Mouse (Mus musculus): Measurements from ENCODE around the gene Ggta1. TPM values are rescaled to one million over a fixed set of nuclear protein-coding genes. Genes with fewer than 3 reads are reported as not detected.

The Ggta1 gene
- polyA plus RNA-seq, 1 experiment: 6.1 TPM

DNA sequence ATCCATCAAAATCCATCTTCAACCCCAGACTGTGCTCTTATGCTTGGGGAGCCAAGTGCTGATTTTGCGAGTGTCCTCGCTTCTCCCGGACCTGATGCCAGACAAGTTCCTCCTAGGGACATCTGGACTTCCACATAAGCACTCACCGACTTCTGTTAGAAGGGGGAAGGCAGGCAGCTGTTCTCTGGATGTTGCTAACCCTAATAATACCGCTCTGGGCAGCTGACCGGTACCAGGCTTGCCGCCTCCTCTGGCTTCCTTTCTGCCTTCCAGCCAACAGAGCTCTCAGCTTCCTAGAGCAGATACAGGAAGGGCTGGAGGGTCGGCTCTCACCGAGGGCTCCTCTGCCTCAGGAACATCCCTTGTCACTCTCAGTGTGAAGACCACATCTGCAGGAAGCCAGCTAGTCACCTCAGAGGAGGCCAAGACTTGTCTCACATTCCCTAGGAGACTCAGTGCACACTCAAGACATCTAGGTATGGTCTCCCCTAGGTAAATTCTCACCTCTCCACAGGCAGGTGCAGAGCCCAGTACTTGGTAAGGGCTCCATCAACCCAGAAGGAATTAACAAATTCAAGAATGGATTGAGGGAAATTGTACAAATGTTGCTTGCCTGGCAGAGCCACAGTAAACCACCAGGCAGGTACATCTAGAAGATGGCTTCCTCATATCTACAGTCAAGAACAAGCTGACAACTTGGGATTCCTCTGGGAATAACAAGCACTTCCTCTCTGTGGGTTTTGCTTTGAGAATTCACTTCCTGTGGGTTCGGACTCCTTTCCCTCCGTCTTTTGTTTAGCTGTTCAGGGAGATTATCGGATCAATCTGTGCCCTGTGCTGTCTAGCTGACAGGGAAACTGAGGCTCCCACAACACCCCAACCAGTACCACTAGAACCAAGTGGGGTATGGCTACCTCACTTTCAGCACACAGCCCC is 13.1 kb downstream of the Ggta1 start:
- DNase-seq: no peak
- H3K4me3 ChIP-seq (ENCODE audit: insufficient read depth, low read depth, low read length): no peak overlapping the region
- no peaks in the 10 kb centered on the region for H3K4me1 ChIP-seq (ENCODE audit: control insufficient read depth, insufficient read depth, low read length)
- H3K36me3 ChIP-seq (ENCODE audit: control insufficient read depth, insufficient read depth, low read length): no peaks in the 10 kb centered on the region
- TF ChIP-seq POLR2A (IDR thresholded peaks at IDR 0.05; ENCODE audit: low read depth, low read length): no peak
- no peak for TF ChIP-seq CTCF (conservative IDR thresholded peaks at IDR 0.05; ENCODE audit: insufficient read depth, insufficient read length, low read depth, low read length)
- H3K27ac ChIP-seq (ENCODE audit: insufficient read depth, low read depth, low read length): no peak overlapping the region
- H3K27me3 ChIP-seq (replicated peaks; ENCODE audit: control insufficient read depth, insufficient read depth, low read length): no peaks in the 10 kb centered on the region
- 63% methylated on average over 12 of the region's 12 CpGs for WGBS

- H3K4me1 ChIP-seq (ENCODE audit: control insufficient read depth, insufficient read depth, low read length): no peaks in the 10 kb centered on the region
- TF ChIP-seq POLR2A (IDR thresholded peaks at IDR 0.05; ENCODE audit: low read depth, low read length): no peak
- TF ChIP-seq CTCF (conservative IDR thresholded peaks at IDR 0.05; ENCODE audit: insufficient read depth, insufficient read length, low read depth, low read length): no peak
- H3K4me3 ChIP-seq (ENCODE audit: insufficient read depth, low read depth, low read length): no peak overlapping the region
- whole genome bisulfite sequencing: 75% methylated on average over 9 of the region's 9 CpGs
- no peaks in the 10 kb centered on the region for H3K27me3 ChIP-seq (replicated peaks; ENCODE audit: control insufficient read depth, insufficient read depth, low read length)
- H3K27ac ChIP-seq (ENCODE audit: insufficient read depth, low read depth, low read length): no peak overlapping the region
- no peak for DNase-seq
- H3K36me3 ChIP-seq (ENCODE audit: control insufficient read depth, insufficient read depth, low read length): no peaks in the 10 kb centered on the region
Measured at GRCm38 (mm10) chr2:35448914-35449670, 13.9 kb downstream of the Ggta1 start.

DNA sequence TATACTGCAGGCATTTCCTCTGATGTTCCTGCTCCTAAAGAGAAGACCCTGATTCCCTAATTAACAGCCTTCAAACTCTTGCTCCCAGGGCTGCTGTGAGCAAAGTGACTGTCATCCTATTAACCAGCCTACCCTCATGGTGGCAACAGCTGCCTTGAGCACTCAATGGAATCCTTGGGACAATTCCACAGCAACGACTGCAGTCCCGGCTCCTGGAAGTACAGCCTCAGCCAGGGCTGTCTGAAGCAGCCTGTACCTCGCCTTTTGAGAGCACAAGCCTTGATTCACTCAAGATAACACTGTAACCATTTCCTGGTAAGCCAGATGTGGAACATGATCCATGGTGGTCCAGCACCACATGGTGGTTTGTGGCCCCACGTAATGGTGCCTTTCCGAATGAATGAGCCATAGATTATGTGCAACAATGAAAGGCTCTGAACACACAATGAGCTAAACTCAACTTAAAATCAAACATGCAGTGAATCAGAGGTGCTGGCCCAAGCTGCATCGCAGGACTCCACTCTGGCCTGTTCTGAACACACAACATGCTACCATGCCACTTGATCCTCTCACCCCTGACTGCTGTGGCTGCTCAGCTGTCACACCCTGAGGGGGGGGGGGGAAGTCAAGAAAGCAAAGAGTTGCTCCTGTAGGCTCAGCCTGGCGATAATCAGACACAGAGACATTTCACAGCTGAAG is 14.7 kb downstream of the Ggta1 start:
- WGBS: 68% methylated on average over 7 of the region's 7 CpGs
- TF ChIP-seq CTCF (conservative IDR thresholded peaks at IDR 0.05; ENCODE audit: insufficient read depth, insufficient read length, low read depth, low read length): no peak
- TF ChIP-seq POLR2A (IDR thresholded peaks at IDR 0.05; ENCODE audit: low read depth, low read length): no peak
- Histone ChIP-seq H3K27ac (ENCODE audit: insufficient read depth, low read depth, low read length) (no peak overlapping the region), H3K4me1 (ENCODE audit: control insufficient read depth, insufficient read depth, low read length) (0 out of 2 replicates have a peak, but pooled peaks cover 3% of the 10 kb centered on the region), H3K4me3 (ENCODE audit: insufficient read depth, low read depth, low read length) (no peak overlapping the region), H3K27me3 (replicated peaks; ENCODE audit: control insufficient read depth, insufficient read depth, low read length) (no peaks in the 10 kb centered on the region), H3K36me3 (ENCODE audit: control insufficient read depth, insufficient read depth, low read length) (no peaks in the 10 kb centered on the region)
- no peak for DNase-seq

- 76% methylated on average over 7 of the region's 7 CpGs for WGBS
- H3K4me1 ChIP-seq (ENCODE audit: control insufficient read depth, insufficient read depth, low read length): 0 out of 2 replicates have a peak, but pooled peaks cover 3% of the 10 kb centered on the region
- TF ChIP-seq POLR2A (IDR thresholded peaks at IDR 0.05; ENCODE audit: low read depth, low read length) (no peak), CTCF (conservative IDR thresholded peaks at IDR 0.05; ENCODE audit: insufficient read depth, insufficient read length, low read depth, low read length) (no peak)
- H3K4me3 ChIP-seq (ENCODE audit: insufficient read depth, low read depth, low read length): no peak overlapping the region
- 0 out of 2 replicates have a peak overlapping the region, but pooled peaks have one; percentile 3 for H3K27ac ChIP-seq (ENCODE audit: insufficient read depth, low read depth, low read length)
- DNase-seq: no peak
- no peaks in the 10 kb centered on the region for H3K27me3 ChIP-seq (replicated peaks; ENCODE audit: control insufficient read depth, insufficient read depth, low read length)
- H3K36me3 ChIP-seq (ENCODE audit: control insufficient read depth, insufficient read depth, low read length): no peaks in the 10 kb centered on the region
Measured at GRCm38 (mm10) chr2:35447453-35447852, 15.6 kb downstream of the Ggta1 start.

DNA sequence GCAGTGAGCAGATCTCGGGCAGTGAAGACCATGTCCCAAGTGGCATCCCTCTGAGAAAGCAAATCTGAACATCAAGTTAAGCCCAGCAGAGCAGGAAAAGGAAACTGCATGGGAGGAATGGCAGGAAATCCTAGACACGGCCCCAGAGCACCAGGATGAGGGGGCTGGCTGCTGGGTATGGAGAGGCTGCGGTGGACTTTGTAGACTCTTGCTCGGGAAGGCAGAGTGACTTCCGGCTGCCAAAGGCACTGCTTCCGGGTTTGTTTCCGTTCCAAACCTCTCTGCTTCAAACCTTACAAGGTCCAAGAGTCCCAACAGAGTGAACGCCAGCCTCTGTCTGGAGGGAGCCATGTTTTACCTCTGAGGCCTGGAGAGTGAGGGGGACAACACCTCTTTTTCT is 16.2 kb downstream of the Ggta1 start:
- Histone ChIP-seq H3K4me1 (ENCODE audit: control insufficient read depth, insufficient read depth, low read length) (0 out of 2 replicates have a peak, but pooled peaks cover 3% of the 10 kb centered on the region), H3K4me3 (ENCODE audit: insufficient read depth, low read depth, low read length) (no peak overlapping the region), H3K36me3 (ENCODE audit: control insufficient read depth, insufficient read depth, low read length) (no peaks in the 10 kb centered on the region), H3K27me3 (replicated peaks; ENCODE audit: control insufficient read depth, insufficient read depth, low read length) (no peaks in the 10 kb centered on the region), H3K27ac (ENCODE audit: insufficient read depth, low read depth, low read length) (peak overlapping the region; percentile 82)
- DNase-seq: peak; percentile 71
- 59% methylated on average over 8 of the region's 8 CpGs for WGBS
- TF ChIP-seq CTCF (conservative IDR thresholded peaks at IDR 0.05; ENCODE audit: insufficient read depth, insufficient read length, low read depth, low read length) (no peak), POLR2A (IDR thresholded peaks at IDR 0.05; ENCODE audit: low read depth, low read length) (no peak)

DNA sequence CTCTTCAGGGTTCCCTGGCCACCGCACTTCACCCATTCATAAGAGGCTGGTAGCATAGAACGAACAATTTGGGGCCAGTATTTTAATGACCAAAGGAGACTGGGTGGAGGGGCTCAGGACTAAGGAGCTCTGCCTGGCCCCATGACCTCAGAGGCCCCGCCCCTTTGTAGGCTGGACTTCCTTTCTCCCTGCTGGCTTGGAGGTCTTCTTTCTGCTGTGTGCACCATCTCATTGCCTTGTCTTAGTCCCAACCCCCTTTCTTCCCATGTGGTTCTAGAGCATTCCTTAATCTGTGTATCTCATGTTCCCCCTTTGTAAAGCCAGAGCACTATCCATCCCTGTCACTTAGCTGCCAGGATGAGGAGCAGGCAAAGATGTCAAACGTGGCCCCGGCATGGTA is 16.7 kb downstream of the Ggta1 start:
- no peak for DNase-seq
- H3K27ac ChIP-seq (ENCODE audit: insufficient read depth, low read depth, low read length): peak overlapping the region; percentile 82
- TF ChIP-seq CTCF (conservative IDR thresholded peaks at IDR 0.05; ENCODE audit: insufficient read depth, insufficient read length, low read depth, low read length) (no peak), POLR2A (IDR thresholded peaks at IDR 0.05; ENCODE audit: low read depth, low read length) (no peak)
- H3K27me3 ChIP-seq (replicated peaks; ENCODE audit: control insufficient read depth, insufficient read depth, low read length): no peaks in the 10 kb centered on the region
- WGBS: 70% methylated on average over 5 of the region's 5 CpGs
- no peak overlapping the region for H3K4me3 ChIP-seq (ENCODE audit: insufficient read depth, low read depth, low read length)
- 0 out of 2 replicates have a peak, but pooled peaks cover 3% of the 10 kb centered on the region for H3K4me1 ChIP-seq (ENCODE audit: control insufficient read depth, insufficient read depth, low read length)
- no peaks in the 10 kb centered on the region for H3K36me3 ChIP-seq (ENCODE audit: control insufficient read depth, insufficient read depth, low read length)
